20 mouse cellular contexts compared by ENCODE assay signal in the genomic region with DNA sequence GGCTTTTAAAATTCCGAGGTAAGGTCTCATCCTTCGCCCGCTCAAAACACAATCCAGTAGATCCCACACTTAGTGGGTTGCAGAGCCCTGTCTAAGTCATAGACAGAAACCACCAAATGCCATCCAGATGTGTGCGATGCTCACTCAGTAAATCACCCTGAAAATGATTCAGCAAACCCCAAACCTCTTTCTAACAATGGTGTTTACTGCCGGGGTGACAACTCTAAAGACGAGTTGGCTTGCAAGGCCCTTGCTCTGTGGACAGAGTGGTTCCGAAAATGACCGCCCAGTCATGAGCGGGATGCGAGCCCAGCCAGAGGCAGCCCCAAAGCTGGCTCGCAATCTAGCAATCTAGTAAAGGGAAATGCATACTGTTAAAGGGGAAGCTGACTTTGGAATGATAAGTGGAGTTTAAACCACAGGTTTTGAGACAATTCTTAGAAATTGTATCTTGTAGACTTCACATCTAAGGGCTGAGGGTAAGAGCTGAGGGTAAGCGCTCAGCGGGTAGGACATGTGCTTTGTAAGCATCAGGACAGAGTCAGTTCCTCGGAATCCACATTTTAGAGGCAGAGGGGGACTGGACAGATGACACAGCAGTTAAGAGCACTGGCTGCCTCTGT. TPM values are rescaled to one million over a fixed set of nuclear protein-coding genes. Genes with fewer than 3 reads are reported as not detected.
A peak's percentile ranks its signal among the peaks of the same experiment; 100 is the strongest.
DNase-seq lines count a peak whose midpoint lies in the region; ATAC-seq and TF ChIP-seq lines count a peak whose summit lies in the region.
"Had no signal": no experiment of that assay in that cellular context is flagged by ENCODE, and none has a peak within 500 bp of the region (broad histone marks: within the 10 kb centered on the region; RNA-seq: fewer than 3 reads in every experiment).

No protein-coding gene starts in this region.

- 0 out of 2 replicates have a peak overlapping the region, but pooled peaks have one; percentile 28 for H3K27ac ChIP-seq in embryonic facial prominence, embryonic 13.5 days
- H3K27ac ChIP-seq in embryonic facial prominence, embryonic 10.5 days (replicated peaks): no peak overlapping the region
- H3K27ac ChIP-seq: hindbrain, embryonic 15.5 days; limb, embryonic 13.5 days; neural tube, embryonic 12.5 days; stomach, postnatal 0 days had no signal

- H3K4me3 ChIP-seq in embryonic facial prominence, embryonic 13.5 days: no peak overlapping the region
- no peak overlapping the region for H3K4me3 ChIP-seq in embryonic facial prominence, embryonic 10.5 days
- H3K4me3 ChIP-seq in lung, adult 2 months (replicated peaks; ENCODE audit: extremely low read depth, low read depth, low read length): no peak overlapping the region
- H3K4me3 ChIP-seq: heart, embryonic 12.5 days; hindbrain, embryonic 15.5 days; limb, embryonic 13.5 days; neural tube, embryonic 12.5 days had no signal

- peaks cover 6% of the 10 kb centered on the region for H3K4me1 ChIP-seq in embryonic facial prominence, embryonic 13.5 days
- H3K4me1 ChIP-seq in embryonic facial prominence, embryonic 10.5 days: peaks cover 11% of the 10 kb centered on the region
- no peaks in the 10 kb centered on the region for H3K4me1 ChIP-seq in lung, adult 2 months (ENCODE audit: control insufficient read depth, insufficient read depth, low read length)
- H3K4me1 ChIP-seq: hindbrain, embryonic 15.5 days; neural tube, embryonic 12.5 days had no signal

- H3K9ac ChIP-seq in embryonic facial prominence, embryonic 13.5 days: no peak overlapping the region
- H3K9ac ChIP-seq: forebrain, postnatal 0 days; heart, embryonic 12.5 days; hindbrain, embryonic 15.5 days; limb, embryonic 13.5 days; neural tube, embryonic 12.5 days had no signal

- ATAC-seq in embryonic facial prominence, embryonic 13.5 days (ENCODE audit: insufficient number of reproducible peaks, insufficient read depth, low FRiP score, low TSS enrichment, low read depth): no peak
- peak; percentile 49 for ATAC-seq in megakaryocyte progenitor cell, adult 5-6 weeks (replicated peaks; ENCODE audit: poor library complexity)
- ATAC-seq: forebrain, postnatal 0 days; intestine, postnatal 0 days had no signal

- no peaks in the 10 kb centered on the region for H3K27me3 ChIP-seq in embryonic facial prominence, embryonic 13.5 days
- no peaks in the 10 kb centered on the region for H3K27me3 ChIP-seq in embryonic facial prominence, embryonic 10.5 days (replicated peaks; ENCODE audit: low read depth, poor library complexity, severe bottlenecking)
- H3K27me3 ChIP-seq: heart, embryonic 12.5 days; hindbrain, embryonic 15.5 days; limb, embryonic 13.5 days; neural tube, embryonic 12.5 days had no signal

- no peak for TF ChIP-seq POLR2A in lung, adult 2 months (IDR thresholded peaks at IDR 0.05; ENCODE audit: borderline replicate concordance, extremely low read depth, low read depth, low read length)

- H3K4me2 ChIP-seq in embryonic facial prominence, embryonic 13.5 days: no peak overlapping the region
- H3K4me2 ChIP-seq: heart, embryonic 12.5 days; hindbrain, embryonic 15.5 days; limb, embryonic 13.5 days; neural tube, embryonic 12.5 days had no signal

- no peak for DNase-seq in embryonic facial prominence, embryonic 10.5 days (ENCODE audit: low spot score)
- peak; percentile 46 for DNase-seq in NIH3T3 (ENCODE audit: low read depth)
- DNase-seq in induced T-regulatory cell, adult 2 months (ENCODE audit: low read depth): peak; percentile 49
- no peak for DNase-seq in lung, adult 2 months
- DNase-seq in frontal cortex, postnatal 25 days (ENCODE audit: low spot score in 2 of 2): no peak
- DNase-seq in ovary, postnatal 36 days (ENCODE audit: low spot score): no peak
- DNase-seq: cerebellum, adult 9-11 months; forebrain, postnatal 0 days; gastrocnemius, postnatal 10 days; kidney, postnatal 10 days; right cerebral cortex, postnatal 14 days; thymus, postnatal 14 days had no signal

- no peak for TF ChIP-seq CTCF in lung, adult 2 months (IDR thresholded peaks at IDR 0.05; ENCODE audit: insufficient read depth, low read length)

- WGBS in embryonic facial prominence, embryonic 13.5 days: 72% methylated on average over 14 of the region's 14 CpGs
- WGBS in embryonic facial prominence, embryonic 10.5 days: 92% methylated on average over 14 of the region's 14 CpGs
- WGBS in lung, adult 2 months: 80% methylated on average over 14 of the region's 14 CpGs

- H3K9me3 ChIP-seq in embryonic facial prominence, embryonic 13.5 days: no peaks in the 10 kb centered on the region
- H3K9me3 ChIP-seq in embryonic facial prominence, embryonic 10.5 days: no peaks in the 10 kb centered on the region
- H3K9me3 ChIP-seq: heart, embryonic 12.5 days; hindbrain, embryonic 15.5 days; limb, embryonic 13.5 days; neural tube, embryonic 12.5 days had no signal

- H3K36me3 ChIP-seq in embryonic facial prominence, embryonic 13.5 days: peaks cover 5% of the 10 kb centered on the region; the same call in 1 of the 2 replicates
- H3K36me3 ChIP-seq in embryonic facial prominence, embryonic 10.5 days (replicated peaks): peaks cover 12% of the 10 kb centered on the region; the same call in 1 of the 2 replicates
- H3K36me3 ChIP-seq: heart, embryonic 12.5 days had no signal

RNA-seq across cellular contexts. Expression of a gene that starts 40.3 kb away (rescaled TPM):
- 4.4 and 4.9 TPM in 2 replicates for polyA plus RNA-seq in embryonic facial prominence, embryonic 13.5 days (2015; fragmentation: Nextera tagmentation; extraction: Ambion mirVana)
- polyA plus RNA-seq in embryonic facial prominence, embryonic 10.5 days (2016; fragmentation: Nextera tagmentation; extraction: Ambion mirVana): 6.1 and 6.3 TPM in 2 replicates
- 32.2 and 33.0 TPM in 2 replicates for total RNA-seq in megakaryocyte progenitor cell, adult 5-6 weeks (2015)
- total RNA-seq in megakaryocyte progenitor cell, adult 5-6 weeks (2017): 59.5 and 66.5 TPM in 2 replicates
- 14.6 and 19.3 TPM in 2 replicates for polyA plus RNA-seq in lung, adult 2 months (2012; rRNA removed)

Comparison
In these comparisons a context has a peak if more than half of its experiments do, and no peak if none do; other contexts are left out.
1. DNase-seq: peak in NIH3T3 (single experiment) and induced T-regulatory cell, adult 2 months (single experiment); none in embryonic facial prominence, embryonic 10.5 days (single experiment), lung, adult 2 months (single experiment), frontal cortex, postnatal 25 days (0 of 2) and ovary, postnatal 36 days (single experiment).